Mouse (Mus musculus): ENCODE results near the gene Gm9913.

- TF ChIP-seq TAL1 (IDR thresholded peaks at IDR 0.05; ENCODE audit: low read length) (no peak), GATA1 (IDR thresholded peaks at IDR 0.05; ENCODE audit: low read length) (no peak)
Observed at GRCm38 (mm10) chr2:125492050-125492900, 12.6 kb upstream of the Gm9913 start.
